Mouse (Mus musculus) heart, adult 2 months (tissue): Measurements from ENCODE around the gene Ddr2.

Experiments used
- CTCF ChIP-seq: fragments of 200-600 bp; IDR thresholded peaks from 2 replicates; pipeline ENCODE4 v1.8.1; 2022; ENCODE audit warnings: antibody characterized with exemption, mild to moderate bottlenecking, moderate library complexity
- EP300 ChIP-seq: fragments of 200-500 bp; IDR thresholded peaks from 2 replicates; pipeline ENCODE4 v1.6.1; 2011; ENCODE audit warnings: low read depth, low read length, control low read depth; ENCODE audit not compliant: insufficient read depth
- POLR2A ChIP-seq: fragments of 200-500 bp; IDR thresholded peaks from 2 replicates; pipeline ENCODE4 v1.6.1; 2011; ENCODE audit warnings: mild to moderate bottlenecking, low read depth, low read length, control low read depth; ENCODE audit not compliant: insufficient read depth

DNA sequence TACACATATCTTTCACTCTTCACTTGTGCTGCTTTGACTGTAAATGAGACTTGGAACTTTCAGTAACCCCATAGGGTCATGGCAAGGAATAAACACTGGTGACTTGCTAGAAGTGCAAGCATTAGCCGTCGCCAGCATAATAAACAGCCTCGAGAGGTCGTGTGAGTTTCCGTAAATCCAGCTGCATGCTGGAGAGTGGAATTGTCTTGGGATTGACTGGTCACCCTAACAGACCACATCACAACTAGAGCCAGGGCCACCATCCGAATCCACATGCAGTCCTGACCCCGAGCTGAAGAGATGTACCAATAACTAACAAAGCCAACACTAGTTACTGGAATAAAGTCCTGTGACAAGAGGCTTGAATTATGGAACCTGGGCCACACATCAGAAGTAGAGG, 53.0 kb downstream of the Ddr2 start:
- TF ChIP-seq CTCF (no peak), POLR2A (no peak), EP300 (no peak)
